Mouse (Mus musculus) 3T3-L1 (cell line): Measurements from ENCODE around the gene Fsd1.

Experiments
- DNase-seq: peaks from one replicate; pipeline ENCODE4 v3.0.0-alpha.2; 2015; ENCODE audit warnings: low read depth, low spot score

Fsd1 gene

GRCm38 (mm10) chr17:56009088-56009961 is 23.0 kb downstream of the Fsd1 start:
- DNase-seq = peak; percentile 90

DNA sequence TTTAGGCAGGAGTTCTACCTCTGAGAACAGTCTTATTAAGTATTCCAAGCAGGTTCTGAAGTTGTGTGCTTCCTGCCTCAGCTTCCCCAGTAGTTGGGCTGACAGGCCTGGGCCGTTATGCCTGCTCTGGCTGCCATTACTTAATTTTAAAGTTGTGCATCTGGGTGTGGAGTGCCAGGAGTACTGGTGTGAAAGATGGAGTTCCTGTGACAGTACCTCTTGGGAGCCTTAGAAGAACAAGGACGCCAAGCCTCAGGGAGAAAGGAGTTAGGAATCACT is 23.6 kb downstream of the Fsd1 start:
- no peak for DNase-seq

DNA sequence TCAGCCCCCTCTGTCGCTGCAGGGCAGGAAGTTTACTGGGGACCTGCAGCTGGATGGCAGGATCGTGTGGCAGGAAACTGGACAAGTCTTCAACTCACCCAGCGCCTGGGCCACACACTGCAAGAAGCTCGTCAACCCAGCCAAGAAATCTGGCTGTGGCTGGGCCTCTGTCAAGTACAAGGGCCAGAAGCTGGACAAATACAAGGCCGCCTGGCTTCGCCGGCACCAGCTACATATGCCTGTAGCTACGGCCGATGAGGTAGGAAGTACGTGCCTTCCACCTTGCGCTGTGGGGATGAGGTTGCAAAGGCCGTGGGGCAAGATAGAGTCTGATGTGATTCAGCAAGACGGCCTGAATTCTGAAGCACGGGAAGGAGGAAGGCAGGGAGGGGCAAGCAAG is 23.9 kb downstream of the Fsd1 start:
- DNase-seq = peak; percentile 33

GRCm38 (mm10) chr17:56010681-56011080 is 24.4 kb downstream of the Fsd1 start:
- DNase-seq = peak; percentile 86

DNA sequence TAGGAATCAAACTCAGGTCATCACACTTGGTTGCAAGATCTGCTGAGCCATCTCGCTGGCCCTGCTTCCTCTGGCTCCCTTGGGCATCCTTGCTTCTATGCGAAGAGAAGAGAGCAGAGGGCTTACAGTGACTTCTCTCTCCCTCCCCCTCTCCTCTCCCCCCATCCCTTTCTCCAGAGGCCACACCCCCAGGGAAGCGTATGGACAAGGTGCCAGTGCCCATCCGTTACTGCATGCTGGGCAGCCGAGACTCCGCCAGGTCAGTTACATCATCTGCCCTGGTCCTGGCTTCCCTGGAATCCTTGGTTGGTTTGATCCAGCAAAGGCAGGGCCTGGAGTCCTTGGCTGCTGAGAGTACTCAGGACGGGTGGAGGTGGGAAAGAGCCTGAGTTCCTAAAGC is 25.1 kb downstream of the Fsd1 start:
- no peak for DNase-seq

DNA sequence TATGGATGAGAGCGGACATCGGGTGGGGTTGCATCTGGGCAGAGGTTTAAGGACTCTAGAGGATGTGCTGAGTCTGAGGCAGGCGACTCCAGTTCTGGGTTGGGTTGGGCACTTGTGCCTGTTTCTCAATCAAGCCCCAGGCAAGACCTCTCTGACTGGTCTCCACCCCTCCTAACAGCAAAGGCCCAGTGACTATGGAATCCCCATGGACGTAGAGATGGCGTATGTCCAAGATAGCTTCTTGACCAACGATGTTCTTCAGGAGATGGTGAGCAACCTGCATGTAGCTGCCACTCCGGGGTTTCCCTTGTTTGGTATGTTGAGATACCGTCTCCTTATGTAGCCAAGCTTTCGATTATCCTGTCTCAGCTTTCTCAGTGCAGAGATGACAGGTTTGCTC is 29.0 kb downstream of the Fsd1 start:
- DNase-seq = peak; percentile 57

DNA sequence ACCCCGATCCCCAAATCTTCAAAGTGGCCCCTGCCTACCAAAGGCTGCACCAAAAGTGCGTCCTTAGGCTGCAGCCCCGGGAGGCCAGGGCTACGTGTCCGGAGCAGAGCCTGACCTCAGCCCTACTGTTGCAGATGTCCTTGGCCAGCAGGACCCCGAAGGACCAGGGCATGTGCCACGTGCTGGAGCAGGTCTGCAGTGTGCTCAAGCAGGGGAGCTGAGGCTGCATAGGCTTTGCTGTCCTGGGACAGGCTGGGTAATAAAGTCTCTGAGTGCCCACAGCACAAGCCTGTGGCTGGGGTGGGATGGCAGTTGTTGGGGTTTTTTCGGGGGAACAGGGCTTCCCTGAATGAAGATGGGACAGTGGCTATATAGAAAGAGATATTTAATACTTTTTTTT is 30.1 kb downstream of the Fsd1 start:
- no peak for DNase-seq

- DNase-seq = peak; percentile 23
Observed at GRCm38 (mm10) chr17:56016793-56017785, 30.8 kb downstream of the Fsd1 start.

- no peak for DNase-seq
Observed at GRCm38 (mm10) chr17:56017848-56018247, 31.5 kb downstream of the Fsd1 start.

DNA sequence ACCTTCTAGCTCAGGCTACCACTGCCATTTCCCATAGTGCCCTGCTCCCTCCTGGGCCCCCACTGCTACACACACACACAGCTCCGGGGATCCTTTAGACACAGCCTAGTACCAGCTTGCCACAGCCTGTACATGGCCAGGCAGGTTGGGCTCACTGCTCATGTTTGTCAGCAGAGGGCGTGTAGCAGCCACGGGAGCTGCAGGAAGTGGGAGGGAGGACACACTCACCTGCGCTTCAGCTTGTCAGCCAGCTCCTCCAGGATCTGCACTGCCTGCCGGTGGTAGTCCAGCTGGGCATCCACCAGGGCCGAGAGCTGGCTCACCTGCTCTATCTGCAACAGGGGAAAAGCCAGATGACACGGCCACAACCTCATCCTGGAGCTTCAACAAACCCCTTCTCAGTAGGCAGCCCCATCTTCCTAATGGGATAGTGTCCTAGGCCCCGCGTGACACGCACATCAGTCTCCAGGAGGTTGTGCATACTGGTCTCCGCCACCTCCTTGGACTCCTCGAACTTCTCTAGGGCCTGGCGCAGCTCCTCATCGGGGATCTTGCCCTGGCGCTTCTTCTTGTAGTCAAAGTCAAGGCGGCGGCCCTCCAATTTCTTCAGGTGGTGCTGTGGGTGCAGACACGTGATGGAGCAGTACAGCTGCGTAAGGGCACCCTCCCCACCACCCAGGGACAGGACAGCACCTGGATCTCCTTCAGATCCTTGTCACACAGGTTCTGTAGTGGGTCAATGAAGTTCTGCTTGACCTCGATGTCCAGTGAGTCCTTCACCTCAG is 32.2 kb downstream of the Fsd1 start:
- DNase-seq = peak; percentile 52

DNA sequence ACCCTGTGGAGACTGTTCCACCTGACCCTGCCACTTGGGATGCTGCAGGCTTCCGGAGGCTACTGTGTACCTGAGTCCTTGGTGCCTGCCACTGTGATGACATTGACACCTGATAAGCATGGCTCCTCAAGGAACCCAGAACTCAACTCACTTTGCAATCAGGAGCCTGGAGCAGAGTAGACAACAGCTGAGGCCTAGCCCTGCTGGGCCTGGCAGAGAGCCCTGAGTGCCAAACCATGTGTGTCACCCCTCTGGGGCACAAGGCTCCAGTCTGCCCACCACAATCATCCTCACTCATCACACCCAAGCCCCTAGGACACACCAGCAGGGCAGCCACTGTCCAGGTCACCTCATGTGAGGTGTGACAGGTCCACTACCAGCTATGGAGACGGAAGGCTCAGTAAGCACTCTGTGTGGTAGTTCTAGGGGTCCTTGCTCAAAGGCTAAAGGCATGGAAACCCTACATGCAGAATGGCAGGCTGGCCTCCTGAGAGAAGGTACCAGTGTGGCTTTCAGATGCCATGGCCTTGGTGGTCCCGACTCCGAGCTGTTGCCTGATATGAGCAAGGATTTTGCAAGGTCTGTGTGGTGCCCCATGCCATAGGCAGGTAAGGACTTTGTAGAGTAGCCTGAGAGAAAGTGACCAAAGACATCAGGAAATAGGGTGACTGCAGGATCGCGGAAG is 34.2 kb downstream of the Fsd1 start:
- no peak for DNase-seq

- DNase-seq = no peak
Observed at GRCm38 (mm10) chr17:56021161-56021910, 35.0 kb downstream of the Fsd1 start.

- DNase-seq = no peak
Observed at GRCm38 (mm10) chr17:56022131-56022988, 36.1 kb downstream of the Fsd1 start.

GRCm38 (mm10) chr17:56022989-56023290 is 36.6 kb downstream of the Fsd1 start:
- DNase-seq = no peak

DNA sequence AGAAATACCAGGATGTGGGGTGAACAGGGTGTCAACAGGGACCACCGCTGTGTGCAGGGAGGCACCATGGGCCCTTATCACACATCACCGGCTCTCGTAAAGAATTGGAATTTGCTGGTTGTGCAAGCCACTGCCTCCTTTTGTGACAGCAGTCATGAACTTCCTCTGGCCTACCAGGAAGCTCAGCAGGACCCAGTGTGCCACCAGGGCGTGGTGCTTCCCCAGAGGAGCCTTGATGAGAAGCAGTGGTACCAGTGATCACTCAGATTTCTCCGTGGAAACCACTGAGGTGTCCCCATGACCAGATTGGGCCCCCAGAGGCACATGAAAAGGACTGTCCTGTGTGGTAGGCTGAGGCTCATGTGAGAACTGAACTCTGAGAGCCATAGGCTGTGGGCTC is 37.1 kb downstream of the Fsd1 start:
- DNase-seq = no peak

- peak; percentile 84 for DNase-seq
Observed at GRCm38 (mm10) chr17:56024476-56024875, 38.2 kb downstream of the Fsd1 start.

DNA sequence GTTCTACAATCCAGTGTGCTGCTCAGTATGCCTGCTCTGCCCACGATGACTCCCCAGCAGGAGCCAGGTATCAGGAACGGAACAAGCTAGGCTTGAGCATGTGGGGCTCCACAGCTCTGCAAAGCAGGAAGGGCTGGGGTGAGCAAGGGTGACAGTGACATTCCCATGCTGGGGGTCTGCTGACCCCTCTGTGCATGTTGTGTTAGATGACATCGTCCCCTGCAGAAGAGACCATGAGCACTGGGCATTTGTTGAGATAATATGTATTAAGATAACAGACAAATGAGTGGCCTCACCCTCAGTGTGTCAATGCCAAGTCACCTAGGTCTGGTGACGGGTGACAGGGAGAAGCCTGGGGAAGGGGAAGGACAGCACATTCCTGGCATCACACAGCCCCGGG is 38.6 kb downstream of the Fsd1 start:
- no peak for DNase-seq

- peak; percentile 96 for DNase-seq
Observed at GRCm38 (mm10) chr17:56026303-56026702, 40.0 kb downstream of the Fsd1 start.

DNA sequence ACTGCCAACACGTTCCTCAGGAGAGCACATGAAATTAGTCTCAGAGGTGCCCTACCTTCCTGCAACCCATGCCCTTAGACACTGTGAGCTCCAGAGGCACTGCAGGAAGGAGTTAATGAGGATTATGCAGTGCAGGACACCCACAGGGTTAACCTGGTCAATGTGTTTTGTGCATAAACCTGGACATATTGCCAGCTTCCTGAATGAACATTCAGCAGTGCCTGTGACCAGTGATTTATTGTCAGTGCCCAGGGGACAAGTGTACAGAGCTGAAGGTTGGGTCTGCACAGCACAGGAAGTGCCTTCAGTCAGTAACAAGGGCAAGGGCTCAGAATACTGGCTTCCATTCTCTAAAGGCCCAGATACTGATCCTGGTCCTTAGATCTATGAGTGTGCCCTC is 40.6 kb downstream of the Fsd1 start:
- peak; percentile 50 for DNase-seq
